Mouse (Mus musculus) adrenal gland, adult 2 months (tissue): ENCODE data around the gene Adam1a. TPM values are rescaled to one million over a fixed set of nuclear protein-coding genes. Genes with fewer than 3 reads are reported as not detected.

Experiments used
- DNase-seq: peaks from one replicate; pipeline ENCODE4 v3.0.0; 2021
- polyA plus RNA-seq: library from polyadenylated mRNA; depleted of rRNA; stranded (reverse); fragments of >200 nt; gene quantifications from 2 replicates; pipeline ENCODE4 v1.2.3, GENCODE M21; 2012; rRNA removed
- total RNA-seq, 2 experiments: library from RNA; stranded (reverse); gene quantifications; 2 replicates each; pipeline ENCODE4 v1.2.3; 2021

The Adam1a gene
- total and polyA plus RNA-seq, 3 experiments, result 3.5 to 4.6 (median 4.2) TPM

DNA sequence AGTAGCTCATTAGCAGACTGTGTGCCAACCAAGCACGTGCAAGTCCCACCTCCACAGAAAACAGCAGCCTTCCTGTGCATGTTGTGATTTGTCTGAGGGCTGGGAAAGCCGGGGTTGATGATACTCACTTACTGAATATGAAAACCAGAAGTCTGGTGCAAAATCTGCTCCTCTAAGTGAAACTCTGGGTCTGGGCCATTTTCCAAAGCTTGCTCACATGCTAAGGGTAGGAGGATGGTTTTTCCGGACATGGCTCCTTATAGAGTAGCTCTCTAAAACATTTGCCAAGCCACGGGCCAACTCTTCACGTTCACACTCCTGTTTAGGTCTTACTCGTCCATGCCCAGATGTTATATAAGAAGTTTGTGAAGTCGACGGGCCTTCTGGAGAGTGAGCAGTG, 52.0 kb downstream of the Adam1a start:
- DNase-seq, result no peak

DNA sequence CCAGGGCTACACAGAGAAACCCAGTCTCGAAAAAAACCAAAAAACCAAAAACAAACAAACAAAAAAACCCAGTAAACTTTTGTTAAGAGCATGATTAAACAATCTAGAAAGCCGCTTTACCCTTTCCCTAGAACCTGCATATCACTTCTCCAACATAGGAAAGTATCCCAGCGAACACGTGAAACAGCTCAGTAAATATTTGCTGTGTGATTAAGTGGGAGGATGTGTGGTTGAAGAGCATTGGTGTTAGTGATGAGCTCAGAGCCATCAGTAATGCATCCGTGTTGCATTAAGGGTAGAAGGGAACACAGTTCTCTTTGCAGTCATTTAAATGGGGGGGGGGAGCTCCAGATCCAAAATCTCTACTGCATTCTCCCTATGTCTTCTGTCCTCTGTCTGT, 60.5 kb downstream of the Adam1a start:
- no peak for DNase-seq

DNA sequence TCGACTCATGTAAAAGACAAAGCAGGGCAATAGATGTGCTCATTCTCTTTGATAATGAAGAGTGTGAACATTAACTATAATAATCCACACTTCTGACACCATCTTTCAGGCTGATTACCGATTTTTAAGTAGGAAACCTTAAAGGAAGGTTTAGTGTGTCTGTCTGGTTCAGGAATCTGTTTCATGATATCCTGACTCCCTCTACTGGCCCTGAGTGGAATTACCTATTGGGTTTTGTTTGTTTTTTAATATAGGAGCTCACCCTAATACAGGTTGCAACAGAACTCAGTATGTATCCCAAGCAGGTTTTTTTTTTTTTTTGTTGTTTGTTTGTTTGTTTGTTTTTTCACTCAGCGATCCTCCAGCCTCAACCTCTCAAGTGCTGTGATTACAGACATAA, 67.6 kb downstream of the Adam1a start:
- peak; percentile 22 for DNase-seq

DNA sequence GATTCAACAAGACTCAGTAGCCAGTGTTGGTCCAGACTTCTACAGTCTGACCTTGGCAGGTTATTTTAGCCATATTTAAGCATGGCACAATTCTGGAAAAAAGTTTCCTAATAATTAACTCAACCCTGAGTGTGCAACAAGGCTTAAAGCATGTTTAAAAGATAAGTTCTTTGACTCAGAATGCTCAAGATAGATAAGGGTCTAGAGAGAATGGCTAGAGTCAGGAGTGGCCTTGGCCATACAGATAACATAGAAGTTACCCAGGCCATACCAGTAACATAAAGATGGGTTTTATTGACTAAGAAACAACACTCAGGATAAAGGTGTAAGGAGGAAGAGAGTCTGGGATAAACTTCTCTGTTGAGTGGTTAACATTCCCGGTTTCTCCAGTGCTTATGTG, 69.2 kb downstream of the Adam1a start:
- no peak for DNase-seq

DNA sequence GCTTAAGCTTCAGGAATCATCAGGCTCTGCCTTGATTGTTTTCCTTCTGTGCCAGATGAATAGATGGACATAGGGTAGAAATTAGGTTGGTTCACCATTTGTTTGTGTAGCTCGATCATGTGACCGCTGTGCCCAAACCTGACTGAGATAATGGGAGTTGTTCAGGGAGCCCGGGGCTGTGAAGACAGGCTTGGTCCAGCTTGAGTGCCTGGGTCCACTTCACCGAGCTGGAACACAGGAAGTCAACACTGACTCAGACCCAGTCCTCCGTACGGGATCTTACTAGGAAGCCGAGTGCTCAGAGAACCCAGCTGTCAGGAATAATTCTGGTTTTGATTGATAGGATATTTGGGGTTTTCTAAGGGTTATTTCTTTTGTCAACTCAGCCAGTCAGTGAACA, 70.7 kb downstream of the Adam1a start:
- DNase-seq, result no peak

DNA sequence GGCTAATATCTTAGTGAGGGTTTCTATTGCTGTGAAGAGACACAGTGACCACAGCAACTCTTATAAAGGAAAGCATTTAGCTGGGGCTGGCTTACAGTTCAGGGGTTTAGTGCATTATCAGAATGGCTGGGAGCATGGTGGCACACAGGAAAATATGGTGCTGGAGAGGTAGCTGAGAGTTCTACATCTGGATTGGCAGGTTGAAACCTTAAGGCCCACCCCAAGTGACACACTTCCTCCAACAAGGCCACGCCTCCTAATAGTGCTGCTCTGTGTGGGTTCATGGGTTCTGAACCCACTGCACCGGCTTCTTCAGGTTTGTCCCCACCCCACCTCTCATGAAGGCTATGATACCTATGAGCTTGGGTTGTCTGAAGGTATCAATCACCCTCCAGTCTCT, 72.9 kb downstream of the Adam1a start:
- DNase-seq, result no peak

DNA sequence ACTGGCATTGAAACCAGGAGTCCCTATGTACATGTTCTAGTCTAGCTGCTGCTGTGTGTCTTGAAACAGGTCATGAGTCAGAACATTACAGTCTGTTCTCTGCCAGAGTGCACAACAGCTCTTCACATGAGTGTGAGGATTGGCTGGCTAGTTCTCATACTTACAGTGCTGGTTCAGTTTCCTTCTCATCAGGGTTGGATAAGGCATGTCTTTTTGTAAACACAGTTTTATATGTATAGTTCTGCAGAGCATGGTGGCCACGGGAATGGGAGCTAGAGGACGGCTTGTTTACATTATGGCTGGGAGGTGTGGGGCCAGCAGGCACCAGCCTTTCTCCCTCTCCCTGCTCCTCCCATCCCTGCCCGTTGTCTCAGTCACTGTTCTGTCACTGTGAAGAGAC, 75.7 kb downstream of the Adam1a start:
- DNase-seq, result no peak

Other genes starting within 250 kb of the Adam1a start
- 10 to 100 TPM; 28.7 to 44.5 TPM for gene Trafd1, start 159.8 kb downstream of the Adam1a start, total RNA-seq
- gene Trafd1, start 159.8 kb downstream of the Adam1a start, polyA plus RNA-seq, result 34.7 and 36.8 TPM in 2 replicates
- 10 to 100 TPM; 33.9 to 40.8 TPM for gene Naa25, start 147.5 kb downstream of the Adam1a start, total RNA-seq
- gene Naa25, start 147.5 kb downstream of the Adam1a start, polyA plus RNA-seq, result 5.8 and 9.6 TPM in 2 replicates
- gene Tmem116, start 93.6 kb downstream of the Adam1a start, total RNA-seq, result 1 to 10 TPM; 2.6 to 4.8 TPM
- 3.3 and 8.1 TPM in 2 replicates for gene Tmem116, start 93.6 kb downstream of the Adam1a start, polyA plus RNA-seq
- 100 to 1,000 TPM in 1 of 2 experiments, 10 to 100 TPM in 1; 85.4 to 113 TPM for gene Erp29, start 93.0 kb downstream of the Adam1a start, total RNA-seq
- 36.8 and 41.9 TPM in 2 replicates for gene Erp29, start 93.0 kb downstream of the Adam1a start, polyA plus RNA-seq
- not detected for gene Adam1b, start 42.0 kb downstream of the Adam1a start, total RNA-seq
- not detected in 2 replicates for gene Adam1b, start 42.0 kb downstream of the Adam1a start, polyA plus RNA-seq
- gene Gm42878, start within 50 bp of the Adam1a start, total RNA-seq, result not detected
- gene Gm42878, start within 50 bp of the Adam1a start, polyA plus RNA-seq, result not detected in 2 replicates
- 10 to 100 TPM; 63.5 to 96.5 TPM for gene Mapkapk5, start 423 bp upstream of the Adam1a start, total RNA-seq
- 18.9 and 20.1 TPM in 2 replicates for gene Mapkapk5, start 423 bp upstream of the Adam1a start, polyA plus RNA-seq
- gene Aldh2, start 48.3 kb upstream of the Adam1a start, total RNA-seq, result 1,000 to 10,000 TPM; 1,066 to 2,347 TPM
- 3,430 and 6,143 TPM in 2 replicates for gene Aldh2, start 48.3 kb upstream of the Adam1a start, polyA plus RNA-seq
- gene Acad12, start 73.5 kb upstream of the Adam1a start, total RNA-seq, result 10 to 100 TPM; 19.4 to 23.5 TPM
- 14.1 and 14.5 TPM in 2 replicates for gene Acad12, start 73.5 kb upstream of the Adam1a start, polyA plus RNA-seq
- gene Acad10, start 115.0 kb upstream of the Adam1a start, total RNA-seq, result 10 to 100 TPM; 23.1 to 25.4 TPM
- gene Acad10, start 115.0 kb upstream of the Adam1a start, polyA plus RNA-seq, result 9.8 and 10.0 TPM in 2 replicates
- 10 to 100 TPM; 52.4 to 60.5 TPM for gene Brap, start 115.1 kb upstream of the Adam1a start, total RNA-seq
- gene Brap, start 115.1 kb upstream of the Adam1a start, polyA plus RNA-seq, result 14.7 and 17.0 TPM in 2 replicates
- gene Atxn2, start 165.9 kb upstream of the Adam1a start, total RNA-seq, result 100 to 1,000 TPM; 146 to 229 TPM
- 214 and 218 TPM in 2 replicates for gene Atxn2, start 165.9 kb upstream of the Adam1a start, polyA plus RNA-seq